Mouse (Mus musculus) limb, embryonic 12.5 days (tissue): ENCODE results near the gene Pappa. TPM values are rescaled to one million over a fixed set of nuclear protein-coding genes. Genes with fewer than 3 reads are reported as not detected.

Source experiments
- ATAC-seq: fragments of 200-750 bp; cut with Nextera tagmentation; 2 replicates; pipeline ENCODE4 v1.8.0; 2017; ENCODE audit warnings: low read depth, moderate TSS enrichment; ENCODE audit not compliant: insufficient number of reproducible peaks, insufficient read depth, low FRiP score, low TSS enrichment
- H3K27ac ChIP-seq: fragments of 300-500 bp; sonication (generic); 2 replicates; pipeline ENCODE4 v1.5.1; 2016; ENCODE audit warnings: mild to moderate bottlenecking, moderate library complexity
- H3K27me3 ChIP-seq: fragments of 300-500 bp; sonication (generic); 2 replicates; pipeline ENCODE4 v1.6.1; 2016; ENCODE audit warnings: mild to moderate bottlenecking, moderate library complexity
- H3K36me3 ChIP-seq: fragments of 300-500 bp; sonication (generic); 2 replicates; pipeline ENCODE4 v1.6.1; 2016; ENCODE audit warnings: mild to moderate bottlenecking, moderate library complexity
- H3K4me1 ChIP-seq: fragments of 300-500 bp; sonication (generic); replicated peaks from 2 replicates; pipeline ENCODE4 v1.6.1; 2016
- H3K4me2 ChIP-seq: fragments of 300-500 bp; sonication (generic); 2 replicates; pipeline ENCODE4 v1.6.1; 2016; ENCODE audit warnings: mild to moderate bottlenecking, moderate library complexity
- H3K4me3 ChIP-seq: fragments of 300-500 bp; sonication (generic); replicated peaks from 2 replicates; pipeline ENCODE4 v1.5.1; 2016; ENCODE audit warnings: mild to moderate bottlenecking
- H3K9ac ChIP-seq: fragments of 300-500 bp; sonication (generic); replicated peaks from 2 replicates; pipeline ENCODE4 v1.6.1; 2016; ENCODE audit warnings: mild to moderate bottlenecking, moderate library complexity
- H3K9me3 ChIP-seq: fragments of 300-500 bp; sonication (generic); 2 replicates; pipeline ENCODE4 v1.6.1; 2016; ENCODE audit warnings: mild to moderate bottlenecking, moderate library complexity
- WGBS: fragments of 180-500 bp; shearing (Covaris S2); methylation state at CpG from one replicate; pipeline ENCODE4 v1.1.7; 2016; 5-methylcytosine and 5-hydroxymethylcytosine counted together
- polyA plus RNA-seq: library from polyadenylated mRNA; unstranded; fragments of >200 nt; fragmentation: Nextera tagmentation; extraction: Ambion mirVana; gene quantifications from 2 replicates; pipeline ENCODE4 v1.2.1, GENCODE M21; 2016

Gene Pappa
- polyA plus RNA-seq, 1 experiment from 2014 or later: 1.1 TPM

DNA sequence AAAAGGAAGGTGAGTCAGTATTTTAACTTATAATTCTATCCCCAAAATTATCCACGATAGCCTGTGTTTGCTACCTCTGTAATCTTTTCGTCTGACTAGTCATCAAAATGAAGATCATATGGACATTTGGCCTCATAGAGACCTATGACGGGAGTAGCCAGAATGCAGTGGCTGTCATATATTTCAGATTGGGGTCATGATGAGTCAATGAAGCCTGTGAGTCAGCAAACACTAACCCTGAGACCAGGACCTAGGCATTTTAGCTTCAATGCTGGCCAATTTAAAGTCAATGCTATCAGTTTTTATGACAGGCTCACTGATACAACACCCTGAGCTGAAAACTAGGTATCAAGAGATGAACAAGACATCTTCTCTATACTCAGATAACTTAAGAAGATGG, 50.5 kb downstream of the Pappa start:
- Histone ChIP-seq H3K27me3 (no peaks in the 10 kb centered on the region), H3K4me2 (no peak overlapping the region), H3K4me1 (peaks cover 11% of the 10 kb centered on the region; the same call in 1 of the 2 replicates), H3K27ac (no peak overlapping the region), H3K9me3 (no peaks in the 10 kb centered on the region), H3K4me3 (no peak overlapping the region), H3K9ac (no peak overlapping the region), H3K36me3 (no peaks in the 10 kb centered on the region)
- ATAC-seq: no peak
- 83% methylated on average over 3 of the region's 3 CpGs for WGBS

DNA sequence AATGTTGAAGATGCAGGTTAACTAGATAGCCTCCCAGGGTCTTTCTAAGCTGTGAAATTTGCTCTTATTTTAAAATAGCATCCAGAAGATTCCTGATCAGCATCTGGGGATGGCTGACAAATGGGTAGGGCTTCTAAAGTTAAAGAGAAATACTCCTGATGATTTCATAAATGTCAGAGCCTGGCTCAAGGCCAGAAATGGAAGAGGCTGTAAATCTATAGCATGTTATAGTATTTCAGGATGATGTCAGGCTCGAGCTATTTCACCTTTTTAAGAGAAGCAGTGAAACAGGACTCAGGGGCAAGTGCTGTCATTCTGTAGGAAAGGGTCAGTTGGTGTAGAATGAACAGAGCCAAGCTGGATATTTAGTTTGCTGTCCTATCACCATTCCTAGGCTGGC, 54.2 kb downstream of the Pappa start:
- no peak for ATAC-seq
- Histone ChIP-seq H3K9ac (no peak overlapping the region), H3K4me2 (no peak overlapping the region), H3K27ac (no peak overlapping the region), H3K9me3 (no peaks in the 10 kb centered on the region), H3K4me1 (peaks cover 11% of the 10 kb centered on the region; the same call in 1 of the 2 replicates), H3K27me3 (no peaks in the 10 kb centered on the region), H3K4me3 (no peak overlapping the region), H3K36me3 (no peaks in the 10 kb centered on the region)
- 52% methylated on average over 1 of the region's 1 CpGs for WGBS

DNA sequence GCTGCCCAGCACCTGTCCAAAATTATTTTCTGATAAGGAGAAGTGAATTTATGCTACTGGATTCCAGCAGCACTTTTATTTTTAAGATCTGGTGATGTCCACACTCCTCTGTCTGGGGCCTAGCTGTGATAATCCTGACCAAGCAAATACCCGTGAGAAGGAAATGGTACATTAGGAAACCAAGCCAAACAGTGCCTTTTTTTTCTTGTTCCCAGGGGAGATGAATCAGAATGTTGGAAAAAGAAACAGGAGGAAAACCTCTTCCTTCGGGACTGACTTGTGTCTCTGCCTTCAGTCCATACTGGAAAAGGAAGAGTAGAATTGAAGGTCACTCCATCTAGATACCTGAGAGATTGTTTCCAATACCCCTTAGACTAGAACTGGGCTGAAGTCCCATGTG, 63.3 kb downstream of the Pappa start:
- H3K27ac ChIP-seq: no peak overlapping the region
- WGBS: 70% methylated on average over 2 of the region's 2 CpGs
- H3K4me2 ChIP-seq: no peak overlapping the region
- H3K27me3 ChIP-seq: no peaks in the 10 kb centered on the region
- H3K36me3 ChIP-seq: no peaks in the 10 kb centered on the region
- no peaks in the 10 kb centered on the region for H3K4me1 ChIP-seq
- no peak overlapping the region for H3K9ac ChIP-seq
- ATAC-seq: no peak
- H3K4me3 ChIP-seq: no peak overlapping the region
- H3K9me3 ChIP-seq: no peaks in the 10 kb centered on the region

DNA sequence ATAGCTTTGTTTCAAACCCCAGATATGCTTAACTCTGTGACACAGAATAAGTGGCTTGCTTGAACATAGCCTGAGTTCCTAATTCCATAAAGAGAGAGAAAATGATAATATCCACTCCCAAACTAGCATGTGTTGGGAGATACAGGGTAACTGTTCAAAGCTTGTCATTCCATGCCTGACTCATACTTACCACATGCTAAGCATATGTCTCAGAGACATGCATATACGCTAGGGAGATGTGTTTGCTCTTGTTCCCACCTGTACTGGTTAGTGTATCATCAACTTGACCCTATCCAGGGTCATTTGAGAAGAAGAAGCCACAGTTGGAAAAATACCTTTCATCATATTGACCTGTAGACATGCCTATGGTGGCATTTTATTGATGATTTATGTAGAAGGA, 63.7 kb downstream of the Pappa start:
- no peak overlapping the region for H3K9ac ChIP-seq
- ATAC-seq: no peak
- no peaks in the 10 kb centered on the region for H3K36me3 ChIP-seq
- no peaks in the 10 kb centered on the region for H3K9me3 ChIP-seq
- WGBS: 80% methylated on average over 1 of the region's 1 CpGs
- H3K27me3 ChIP-seq: no peaks in the 10 kb centered on the region
- no peak overlapping the region for H3K4me2 ChIP-seq
- no peaks in the 10 kb centered on the region for H3K4me1 ChIP-seq
- H3K27ac ChIP-seq: no peak overlapping the region
- H3K4me3 ChIP-seq: no peak overlapping the region

DNA sequence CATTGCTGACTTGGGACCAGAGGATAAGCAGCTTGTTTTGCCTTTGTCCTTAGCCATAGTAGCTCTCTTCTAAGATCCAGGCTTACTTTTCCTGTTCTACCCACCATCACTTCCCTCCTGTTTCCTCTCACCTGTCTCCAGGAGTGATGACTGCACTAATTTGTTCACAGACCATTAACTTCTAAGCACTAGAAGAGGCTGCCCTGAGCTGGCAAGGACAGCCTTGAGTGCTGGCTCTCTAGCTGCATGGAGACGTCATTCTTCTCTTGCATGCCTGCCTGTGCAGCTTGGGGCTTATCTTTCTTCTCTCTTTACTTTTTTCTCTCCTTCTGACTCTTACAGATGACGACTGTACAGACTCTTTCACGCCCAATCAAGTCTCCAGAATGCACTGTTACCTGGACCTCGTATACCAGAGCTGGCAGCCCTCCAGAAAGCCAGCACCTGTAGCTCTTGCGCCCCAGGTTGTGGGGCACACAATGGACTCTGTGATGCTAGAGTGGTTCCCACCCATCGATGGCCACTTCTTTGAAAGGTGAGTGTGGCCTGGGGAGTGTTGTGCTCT, 65.0 kb downstream of the Pappa start:
- H3K27ac ChIP-seq: no peak overlapping the region
- no peak overlapping the region for H3K4me3 ChIP-seq
- H3K4me2 ChIP-seq: no peak overlapping the region
- 62% methylated on average over 6 of the region's 6 CpGs for WGBS
- H3K9me3 ChIP-seq: no peaks in the 10 kb centered on the region
- no peaks in the 10 kb centered on the region for H3K36me3 ChIP-seq
- H3K27me3 ChIP-seq: no peaks in the 10 kb centered on the region
- peaks cover 3% of the 10 kb centered on the region; the same call in 1 of the 2 replicates for H3K4me1 ChIP-seq
- H3K9ac ChIP-seq: no peak overlapping the region
- no peak for ATAC-seq

DNA sequence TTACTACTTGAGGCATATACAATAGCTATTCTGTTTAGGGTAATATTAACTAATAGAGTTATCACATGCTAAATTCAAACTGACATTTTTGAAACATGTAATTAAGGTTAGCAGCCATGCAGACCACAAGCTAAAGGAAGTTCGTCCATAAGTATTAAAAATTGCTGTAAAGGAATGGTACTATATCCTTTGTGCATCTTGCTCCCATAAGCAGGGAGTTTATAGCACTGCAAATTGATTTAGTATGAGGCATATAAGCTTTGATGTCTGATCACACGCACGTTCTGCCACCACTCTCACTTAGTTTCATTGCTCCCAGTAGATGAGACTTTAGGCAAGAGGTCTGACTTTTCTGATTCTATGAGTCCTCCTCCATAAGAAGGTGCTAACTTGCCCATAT, 68.8 kb downstream of the Pappa start:
- Histone ChIP-seq H3K27me3 (0 out of 2 replicates have a peak, but pooled peaks cover under 1% of the 10 kb centered on the region), H3K9me3 (no peaks in the 10 kb centered on the region), H3K27ac (no peak overlapping the region), H3K4me3 (no peak overlapping the region), H3K4me2 (no peak overlapping the region), H3K4me1 (peaks cover 3% of the 10 kb centered on the region; the same call in 1 of the 2 replicates), H3K9ac (no peak overlapping the region), H3K36me3 (no peaks in the 10 kb centered on the region)
- peak; percentile 37; the same call in 1 of the 2 replicates for ATAC-seq
- WGBS: 30% methylated on average over 3 of the region's 3 CpGs

DNA sequence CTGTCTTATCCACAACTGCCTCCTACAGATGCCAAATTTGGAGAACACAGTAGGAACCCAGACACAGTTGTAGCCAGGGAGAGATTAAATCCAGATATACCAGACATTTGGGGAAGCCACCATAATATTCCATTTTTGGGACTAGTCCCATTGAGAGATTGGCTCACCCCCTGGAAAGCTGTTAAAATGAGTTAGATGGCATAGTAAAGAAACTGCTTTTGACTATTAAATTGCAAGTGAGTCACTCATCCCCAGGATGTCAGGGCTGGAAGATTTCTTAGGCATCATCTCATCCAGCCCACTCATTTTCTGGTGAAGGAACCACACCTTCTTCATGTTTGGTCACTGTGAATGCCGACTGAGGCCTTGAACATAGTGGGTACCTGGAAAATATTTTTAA, 72.0 kb downstream of the Pappa start:
- H3K4me3 ChIP-seq: no peak overlapping the region
- no peak overlapping the region for H3K4me2 ChIP-seq
- no peaks in the 10 kb centered on the region for H3K9me3 ChIP-seq
- no peak for ATAC-seq
- peaks cover 3% of the 10 kb centered on the region; the same call in 1 of the 2 replicates for H3K4me1 ChIP-seq
- 0 out of 2 replicates have a peak, but pooled peaks cover 2% of the 10 kb centered on the region for H3K27me3 ChIP-seq
- H3K27ac ChIP-seq: no peak overlapping the region
- no peaks in the 10 kb centered on the region for H3K36me3 ChIP-seq
- WGBS: 83% methylated on average over 1 of the region's 1 CpGs
- no peak overlapping the region for H3K9ac ChIP-seq

DNA sequence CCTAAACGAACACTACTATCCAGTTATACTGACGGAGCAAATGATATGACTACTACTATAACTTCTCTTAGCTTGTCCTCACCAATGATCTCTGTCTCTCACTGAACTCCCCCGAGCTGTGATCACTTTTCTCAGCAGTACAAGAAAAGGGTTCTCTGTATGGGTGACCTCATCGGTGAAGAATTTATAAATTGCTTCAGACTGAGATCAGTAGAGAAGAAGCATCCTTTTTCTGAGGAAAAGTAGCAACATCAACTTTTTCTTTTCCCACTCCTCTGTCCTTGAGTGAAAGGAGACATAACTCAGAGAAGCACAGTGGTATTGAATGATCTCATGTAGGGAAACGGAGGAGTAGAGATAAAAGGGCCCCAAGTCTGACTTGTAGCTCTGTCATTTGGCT, 79.7 kb downstream of the Pappa start:
- H3K4me3 ChIP-seq: no peak overlapping the region
- no peaks in the 10 kb centered on the region for H3K36me3 ChIP-seq
- H3K4me2 ChIP-seq: no peak overlapping the region
- no peak for ATAC-seq
- H3K9me3 ChIP-seq: no peaks in the 10 kb centered on the region
- no peaks in the 10 kb centered on the region for H3K27me3 ChIP-seq
- no peaks in the 10 kb centered on the region for H3K4me1 ChIP-seq
- no peak overlapping the region for H3K27ac ChIP-seq
- no peak overlapping the region for H3K9ac ChIP-seq
- WGBS: 89% methylated on average over 5 of the region's 5 CpGs

DNA sequence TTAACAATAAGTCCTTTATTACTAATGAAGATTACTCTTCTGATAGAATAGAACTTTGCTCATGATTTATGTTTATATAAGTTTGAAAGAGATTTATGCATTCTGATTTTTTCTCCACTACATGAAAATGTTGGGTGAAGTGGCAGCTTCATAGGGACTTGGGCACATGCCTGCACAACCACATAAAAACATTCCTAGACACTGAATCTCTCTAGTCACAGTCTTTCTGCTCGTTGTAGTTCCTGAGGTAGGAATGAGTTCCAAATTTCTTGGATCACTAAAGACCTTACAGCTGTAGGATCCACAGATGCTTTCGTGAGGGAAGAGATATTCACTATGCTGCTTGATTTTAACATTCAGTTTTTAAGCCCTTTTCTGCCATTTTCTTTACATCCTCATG, 81.5 kb downstream of the Pappa start:
- no peak overlapping the region for H3K4me3 ChIP-seq
- no peaks in the 10 kb centered on the region for H3K36me3 ChIP-seq
- no peaks in the 10 kb centered on the region for H3K9me3 ChIP-seq
- H3K4me1 ChIP-seq: no peaks in the 10 kb centered on the region
- WGBS: 82% methylated on average over 2 of the region's 2 CpGs
- H3K4me2 ChIP-seq: no peak overlapping the region
- H3K27me3 ChIP-seq: no peaks in the 10 kb centered on the region
- H3K27ac ChIP-seq: no peak overlapping the region
- no peak overlapping the region for H3K9ac ChIP-seq
- no peak for ATAC-seq

DNA sequence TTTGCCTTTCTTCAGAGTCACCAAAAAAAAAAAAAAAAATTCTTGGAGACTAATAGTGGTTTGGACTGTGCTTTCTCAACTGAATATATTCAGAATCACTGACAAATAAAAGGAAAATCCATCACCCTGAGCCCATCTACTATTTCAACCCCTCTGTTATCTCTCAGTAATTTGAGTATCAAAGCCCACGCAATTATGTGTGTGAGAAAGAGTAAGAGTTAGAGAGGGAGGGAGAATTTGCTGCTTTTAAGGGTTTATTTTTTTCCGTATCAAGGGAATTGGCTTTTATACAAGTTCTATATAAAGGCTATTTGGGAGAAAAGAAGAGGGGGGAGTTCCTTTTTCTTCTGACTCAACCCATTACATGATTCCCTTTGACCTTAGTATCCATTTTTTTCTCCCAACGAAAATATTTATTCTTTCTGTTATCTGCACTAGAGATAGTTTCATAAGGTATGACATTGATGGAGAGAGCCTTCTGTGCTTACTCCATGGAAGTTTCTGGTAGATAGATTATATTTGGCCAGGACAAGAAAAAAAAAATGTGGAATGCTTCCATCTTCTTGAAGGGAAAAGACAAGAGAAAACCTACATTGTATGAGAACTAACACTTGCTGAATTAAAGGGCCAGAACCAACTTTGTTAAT, 85.5 kb downstream of the Pappa start:
- no peak overlapping the region for H3K9ac ChIP-seq
- no peak overlapping the region for H3K4me2 ChIP-seq
- WGBS: 84% methylated on average over 3 of the region's 3 CpGs
- H3K27me3 ChIP-seq: no peaks in the 10 kb centered on the region
- H3K4me1 ChIP-seq: no peaks in the 10 kb centered on the region
- no peak overlapping the region for H3K27ac ChIP-seq
- no peaks in the 10 kb centered on the region for H3K9me3 ChIP-seq
- no peak for ATAC-seq
- no peaks in the 10 kb centered on the region for H3K36me3 ChIP-seq
- no peak overlapping the region for H3K4me3 ChIP-seq

DNA sequence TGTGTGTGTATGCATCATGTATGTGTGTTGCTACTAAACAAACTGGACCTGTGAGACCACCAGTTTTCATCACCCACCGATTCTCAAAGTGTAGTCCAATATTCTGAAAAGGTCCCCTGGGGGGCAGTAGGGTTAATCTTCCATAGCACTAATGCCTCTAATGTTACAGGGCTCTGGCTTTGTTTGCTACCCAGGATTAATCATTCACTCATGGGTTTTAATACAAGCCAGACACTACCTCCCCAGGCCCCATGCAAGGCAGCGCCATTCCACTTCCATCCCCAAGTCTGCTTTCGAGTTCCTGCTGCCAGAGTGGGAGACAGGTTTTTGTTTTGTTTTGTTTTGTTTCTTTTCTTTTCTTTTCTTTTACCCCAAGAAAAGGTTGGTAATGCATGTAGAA, 92.7 kb downstream of the Pappa start:
- ATAC-seq: no peak
- Histone ChIP-seq H3K4me2 (no peak overlapping the region), H3K4me1 (peaks cover 27% of the 10 kb centered on the region), H3K27ac (0 out of 2 replicates have a peak overlapping the region, but pooled peaks have one; percentile 2), H3K9ac (no peak overlapping the region), H3K4me3 (no peak overlapping the region), H3K9me3 (no peaks in the 10 kb centered on the region), H3K27me3 (no peaks in the 10 kb centered on the region), H3K36me3 (no peaks in the 10 kb centered on the region)
- 9% methylated on average over 3 of the region's 3 CpGs for WGBS
